Mouse (Mus musculus) stomach, embryonic 15.5 days (tissue): Measurements from ENCODE around the gene Olfr967. TPM values are rescaled to one million over a fixed set of nuclear protein-coding genes. Genes with fewer than 3 reads are reported as not detected.
"Not testable (repeated sequence)": the region's sequence is repeated elsewhere in the genome, so short reads cannot be mapped to it uniquely, and the experiment has no call there.

Source experiments
- ATAC-seq: fragments of 200-750 bp; cut with Nextera tagmentation; 2 replicates; pipeline ENCODE4 v1.8.0; 2017; ENCODE audit warnings: low read depth, moderate number of reproducible peaks, moderate TSS enrichment; ENCODE audit not compliant: insufficient read depth, low FRiP score
- H3K27ac ChIP-seq: fragments of 300-500 bp; sonication (generic); 2 replicates; pipeline ENCODE4 v1.5.1; 2015; ENCODE audit warnings: mild to moderate bottlenecking, inconsistent platforms
- H3K27me3 ChIP-seq: fragments of 300-500 bp; sonication (generic); replicated peaks from 2 replicates; pipeline ENCODE4 v1.6.1; 2015; ENCODE audit warnings: inconsistent platforms
- H3K36me3 ChIP-seq: fragments of 300-500 bp; sonication (generic); 2 replicates; pipeline ENCODE4 v1.6.1; 2015; ENCODE audit warnings: inconsistent platforms
- H3K4me1 ChIP-seq: fragments of 300-500 bp; sonication (generic); 2 replicates; pipeline ENCODE4 v1.6.1; 2015; ENCODE audit warnings: inconsistent platforms
- H3K4me2 ChIP-seq: fragments of 300-500 bp; sonication (generic); 2 replicates; pipeline ENCODE4 v1.6.1; 2015; ENCODE audit warnings: mild to moderate bottlenecking, inconsistent platforms
- H3K4me3 ChIP-seq: fragments of 300-500 bp; sonication (generic); replicated peaks from 2 replicates; pipeline ENCODE4 v1.5.1; 2015; ENCODE audit warnings: inconsistent platforms
- H3K9ac ChIP-seq: fragments of 300-500 bp; sonication (generic); 2 replicates; pipeline ENCODE4 v1.6.1; 2015; ENCODE audit warnings: inconsistent platforms
- H3K9me3 ChIP-seq: fragments of 300-500 bp; sonication (generic); 2 replicates; pipeline ENCODE4 v1.6.1; 2016; ENCODE audit warnings: inconsistent platforms
- WGBS: fragments of 180-500 bp; shearing (Covaris S2); methylation state at CpG from one replicate; pipeline ENCODE4 v1.1.7; 2015; 5-methylcytosine and 5-hydroxymethylcytosine counted together
- polyA plus RNA-seq: library from polyadenylated mRNA; unstranded; fragments of >200 nt; fragmentation: Nextera tagmentation; extraction: Ambion mirVana; gene quantifications from 2 replicates; pipeline ENCODE4 v1.2.1, GENCODE M21; 2015

Olfr967 gene
- polyA plus RNA-seq: not detected in 2 replicates

DNA sequence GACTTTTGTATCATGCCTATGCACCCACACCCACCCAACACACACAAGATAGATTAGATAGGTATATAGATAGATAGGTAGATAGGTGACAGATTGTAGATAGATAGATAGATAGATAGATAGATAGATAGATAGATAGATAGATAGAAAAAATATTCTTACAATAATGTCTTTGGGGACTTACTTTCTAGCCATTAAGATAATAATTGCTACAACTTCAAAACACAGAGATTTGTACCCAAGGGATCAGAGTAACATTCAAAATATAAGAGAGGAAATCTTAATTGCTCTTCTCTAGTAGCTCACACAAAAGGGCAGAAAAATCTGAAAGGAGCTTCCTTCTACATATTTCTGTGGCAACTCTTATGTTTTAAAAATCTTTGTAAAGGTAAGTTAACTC, at the start of gene Olfr967:
Olfr967 (plus strand) TSS at position 301 of the 400 bp plus-strand sequence.
- Histone ChIP-seq H3K9me3 (no peaks in the 10 kb centered on the region), H3K27ac (no peak within 1 kb of the TSS), H3K4me3 (no peak within 1 kb of the TSS), H3K4me1 (no peaks in the 10 kb centered on the region), H3K27me3 (no peaks in the 10 kb centered on the region), H3K4me2 (no peak within 1 kb of the TSS), H3K9ac (no peak within 1 kb of the TSS), H3K36me3 (no peaks in the 10 kb centered on the region)
- ATAC-seq: no peak

DNA sequence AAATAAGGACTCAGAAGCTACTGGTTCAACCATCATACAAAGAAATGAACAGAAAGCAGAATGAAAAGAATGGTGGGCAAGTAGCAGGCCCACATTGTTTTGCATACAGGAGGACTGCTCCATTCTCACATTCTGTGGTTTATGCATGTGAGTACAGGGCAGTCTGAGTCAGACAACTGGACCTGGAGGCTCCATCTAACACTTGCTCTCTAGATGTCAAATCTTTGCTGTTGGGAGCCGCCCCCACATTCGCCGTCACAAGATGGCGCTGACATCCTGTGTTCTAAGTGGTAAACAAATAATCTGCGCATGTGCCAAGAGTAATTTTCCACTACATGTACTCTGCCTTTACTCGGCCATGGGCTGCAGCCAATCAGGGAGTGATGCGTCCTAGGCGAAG, 44.9 kb upstream of the Olfr967 start:
- not testable (repeated sequence) for H3K9ac ChIP-seq, ATAC-seq, H3K27ac ChIP-seq, H3K27me3 ChIP-seq, H3K4me3 ChIP-seq, H3K4me1 ChIP-seq, H3K9me3 ChIP-seq, H3K4me2 ChIP-seq, H3K36me3 ChIP-seq
- 87% methylated on average over 8 of the region's 8 CpGs for WGBS

DNA sequence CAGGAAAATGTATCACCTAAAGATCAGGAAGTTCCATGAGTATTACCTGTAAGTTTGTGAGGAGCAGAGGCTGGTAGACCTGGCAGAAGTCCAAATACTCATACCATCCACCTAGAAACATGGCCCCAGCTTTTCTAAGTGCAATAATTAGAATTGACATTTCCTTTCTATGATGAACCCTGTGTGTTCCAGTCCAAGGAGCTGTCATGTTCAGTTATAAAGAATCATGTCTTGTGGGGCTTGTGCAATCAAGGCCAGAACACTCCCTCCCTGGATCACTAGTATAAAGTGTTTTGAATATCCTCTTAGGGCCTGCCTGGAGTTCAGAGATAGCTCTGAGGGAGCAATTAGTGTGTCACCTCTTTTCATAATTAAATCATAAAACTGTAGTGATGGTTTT, 39.0 kb upstream of the Olfr967 start, which contains the start of gene Olfr149:
Olfr149 (minus strand) TSS at position 101 of the 400 bp plus-strand sequence.
- no peak within 1 kb of the TSS for H3K9ac ChIP-seq
- no peak within 1 kb of the TSS for H3K4me2 ChIP-seq
- no peak for ATAC-seq
- H3K27ac ChIP-seq: no peak within 1 kb of the TSS
- no peaks in the 10 kb centered on the region for H3K36me3 ChIP-seq
- no peaks in the 10 kb centered on the region for H3K9me3 ChIP-seq
- no peaks in the 10 kb centered on the region for H3K4me1 ChIP-seq
- H3K27me3 ChIP-seq: no peaks in the 10 kb centered on the region
- no peak within 1 kb of the TSS for H3K4me3 ChIP-seq

DNA sequence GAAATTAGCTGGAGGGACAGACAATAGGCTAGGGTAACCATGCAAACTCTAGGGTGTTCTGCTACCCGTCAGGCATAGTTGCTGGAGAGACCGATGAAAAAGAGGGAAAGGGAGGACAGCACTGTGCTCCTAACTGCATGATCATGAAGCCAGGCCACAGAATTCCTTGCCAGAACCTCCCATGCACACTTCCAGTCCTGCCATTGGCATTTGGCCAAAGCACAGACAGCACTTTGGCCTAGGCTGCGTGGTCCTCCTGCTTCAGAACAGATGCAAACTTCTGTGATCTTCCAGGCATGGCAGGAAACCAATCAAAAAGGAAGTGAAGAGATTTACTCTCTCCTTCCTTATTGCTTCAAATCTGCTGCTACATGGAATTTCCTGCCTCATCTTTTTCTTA, 37.1 kb upstream of the Olfr967 start:
- Histone ChIP-seq H3K9ac (no peak overlapping the region), H3K4me1 (no peaks in the 10 kb centered on the region), H3K4me3 (no peak overlapping the region), H3K27ac (no peak overlapping the region), H3K4me2 (no peak overlapping the region), H3K27me3 (no peaks in the 10 kb centered on the region), H3K36me3 (no peaks in the 10 kb centered on the region), H3K9me3 (no peaks in the 10 kb centered on the region)
- WGBS: 60% methylated on average over 3 of the region's 3 CpGs
- peak; percentile 27; the same call in 1 of the 2 replicates for ATAC-seq

DNA sequence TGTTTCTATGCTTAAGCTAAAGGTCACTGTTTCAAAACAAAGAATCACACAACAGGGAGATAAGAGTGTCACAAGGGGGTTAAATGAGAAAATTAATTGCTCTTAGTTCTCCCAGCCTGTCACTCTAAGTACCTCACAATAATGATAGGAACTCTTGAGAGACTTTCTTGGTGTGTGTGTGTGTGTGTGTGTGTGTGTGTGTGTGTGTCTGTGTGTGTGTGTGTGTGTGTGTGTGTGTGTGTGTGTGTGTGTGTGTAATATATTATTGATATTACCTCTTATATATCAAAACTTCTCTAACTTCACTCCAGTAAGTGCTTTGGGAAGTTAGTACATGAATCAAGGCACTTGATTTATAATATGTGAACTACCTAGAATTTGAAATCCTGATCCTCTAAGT, 35.0 kb upstream of the Olfr967 start, which contains the start of gene Olfr965:
Olfr965 (plus strand) TSS at position 301 of the 400 bp plus-strand sequence.
- Histone ChIP-seq H3K4me1 (no peaks in the 10 kb centered on the region), H3K9ac (no peak within 1 kb of the TSS), H3K36me3 (no peaks in the 10 kb centered on the region), H3K4me3 (no peak within 1 kb of the TSS), H3K27me3 (no peaks in the 10 kb centered on the region), H3K4me2 (no peak within 1 kb of the TSS), H3K9me3 (no peaks in the 10 kb centered on the region), H3K27ac (no peak within 1 kb of the TSS)
- ATAC-seq: no peak

DNA sequence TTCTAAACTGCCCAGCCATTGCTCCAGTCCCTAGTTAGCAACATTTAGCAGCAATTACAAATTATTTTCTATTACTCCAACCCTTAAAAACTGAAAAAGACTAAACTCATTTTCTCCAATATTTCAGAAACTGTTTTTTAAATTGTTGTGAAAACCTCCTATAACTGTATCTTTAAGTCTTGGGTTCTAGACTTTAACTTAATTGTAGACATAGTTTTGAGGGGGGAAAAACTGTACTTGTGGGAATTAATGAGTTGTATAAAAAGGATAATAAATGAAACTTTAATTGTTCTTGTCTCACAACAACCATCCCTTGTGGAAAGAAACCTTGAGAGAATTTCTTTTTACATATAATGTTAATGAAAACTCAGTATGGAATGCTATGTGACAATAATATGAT, 15.4 kb upstream of the Olfr967 start, which contains the start of gene Olfr150:
Olfr150 (plus strand) TSS at position 301 of the 400 bp plus-strand sequence.
- Histone ChIP-seq H3K36me3 (no peaks in the 10 kb centered on the region), H3K9ac (no peak within 1 kb of the TSS), H3K27me3 (no peaks in the 10 kb centered on the region), H3K4me1 (no peaks in the 10 kb centered on the region), H3K9me3 (no peaks in the 10 kb centered on the region), H3K27ac (no peak within 1 kb of the TSS), H3K4me3 (no peak within 1 kb of the TSS), H3K4me2 (no peak within 1 kb of the TSS)
- ATAC-seq: no peak

DNA sequence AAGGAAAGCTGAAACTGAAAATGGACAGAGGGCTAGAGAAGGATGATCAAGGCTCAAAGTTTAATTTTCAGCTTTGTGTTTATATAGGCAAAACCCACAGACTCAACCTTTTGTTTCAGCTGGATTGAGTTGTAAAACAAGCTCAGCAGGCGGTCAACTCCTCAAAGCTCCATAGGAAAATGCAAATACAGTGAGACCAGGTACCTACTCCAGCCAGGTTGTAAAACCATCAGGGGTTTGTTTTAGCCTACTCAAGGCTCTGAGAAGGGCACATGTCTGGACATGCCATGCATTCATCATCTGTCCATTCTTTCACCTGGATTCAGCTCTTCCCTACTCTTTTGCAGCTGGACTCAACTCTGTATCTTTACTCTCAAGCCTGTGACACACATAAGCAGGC, 5.3 kb upstream of the Olfr967 start:
- H3K9me3 ChIP-seq: no peaks in the 10 kb centered on the region
- ATAC-seq: no peak
- no peak overlapping the region for H3K9ac ChIP-seq
- H3K27me3 ChIP-seq: no peaks in the 10 kb centered on the region
- H3K4me3 ChIP-seq: no peak overlapping the region
- no peak overlapping the region for H3K27ac ChIP-seq
- H3K4me1 ChIP-seq: no peaks in the 10 kb centered on the region
- H3K4me2 ChIP-seq: no peak overlapping the region
- WGBS: 79% methylated on average over 1 of the region's 1 CpGs
- H3K36me3 ChIP-seq: no peaks in the 10 kb centered on the region

DNA sequence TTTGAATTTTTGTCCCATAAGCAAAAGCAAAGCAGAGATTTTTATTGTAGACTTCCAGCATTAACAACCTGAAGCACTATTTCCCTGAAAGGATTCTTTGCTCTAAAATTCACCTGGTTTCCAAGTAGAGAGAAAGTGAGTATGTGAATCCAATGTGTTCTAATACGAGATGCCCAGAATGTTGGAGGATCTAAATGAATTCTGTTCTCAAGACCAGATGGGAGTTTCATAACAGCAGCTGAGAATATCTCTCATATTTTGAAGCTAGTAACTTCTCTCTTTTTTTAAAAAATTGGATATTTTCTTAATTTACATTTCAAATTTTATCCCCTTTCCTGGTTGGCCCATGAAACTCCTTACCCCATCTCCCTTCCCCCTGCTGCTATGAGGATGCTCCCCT, 379 bp downstream of the Olfr967 start:
- H3K4me1 ChIP-seq: no peaks in the 10 kb centered on the region
- ATAC-seq: no peak
- H3K9ac ChIP-seq: no peak overlapping the region
- no peak overlapping the region for H3K4me3 ChIP-seq
- 80% methylated on average over 1 of the region's 1 CpGs for WGBS
- H3K9me3 ChIP-seq: no peaks in the 10 kb centered on the region
- no peak overlapping the region for H3K27ac ChIP-seq
- H3K36me3 ChIP-seq: no peaks in the 10 kb centered on the region
- no peak overlapping the region for H3K4me2 ChIP-seq
- no peaks in the 10 kb centered on the region for H3K27me3 ChIP-seq

DNA sequence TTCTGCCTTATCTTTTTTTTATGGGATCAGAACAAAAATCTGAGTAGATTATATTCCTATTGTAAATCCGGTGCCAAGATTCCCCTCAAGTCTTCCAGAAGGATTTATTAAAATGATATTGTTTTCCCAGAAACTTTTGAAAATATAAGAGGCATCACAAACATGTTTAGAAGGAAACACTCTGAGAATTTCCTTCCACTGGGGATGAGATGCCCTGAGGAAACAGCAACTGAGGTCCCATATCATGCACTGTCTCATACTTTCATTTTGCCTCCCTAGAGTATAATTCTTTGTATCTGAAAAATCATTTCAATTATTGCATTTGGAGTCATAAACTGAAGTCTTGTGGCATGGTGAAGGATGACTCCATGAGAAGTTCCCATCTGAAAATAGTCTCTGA, 37.1 kb downstream of the Olfr967 start, which contains the start of gene Olfr968:
Olfr968 (minus strand) TSS at position 101 of the 400 bp plus-strand sequence.
- Histone ChIP-seq H3K4me3 (no peak within 1 kb of the TSS), H3K36me3 (no peaks in the 10 kb centered on the region), H3K4me1 (no peaks in the 10 kb centered on the region), H3K27ac (no peak within 1 kb of the TSS), H3K9ac (no peak within 1 kb of the TSS), H3K27me3 (no peaks in the 10 kb centered on the region), H3K4me2 (no peak within 1 kb of the TSS), H3K9me3 (no peaks in the 10 kb centered on the region)
- WGBS: 74% methylated on average over 1 of the region's 1 CpGs
- ATAC-seq: no peak

DNA sequence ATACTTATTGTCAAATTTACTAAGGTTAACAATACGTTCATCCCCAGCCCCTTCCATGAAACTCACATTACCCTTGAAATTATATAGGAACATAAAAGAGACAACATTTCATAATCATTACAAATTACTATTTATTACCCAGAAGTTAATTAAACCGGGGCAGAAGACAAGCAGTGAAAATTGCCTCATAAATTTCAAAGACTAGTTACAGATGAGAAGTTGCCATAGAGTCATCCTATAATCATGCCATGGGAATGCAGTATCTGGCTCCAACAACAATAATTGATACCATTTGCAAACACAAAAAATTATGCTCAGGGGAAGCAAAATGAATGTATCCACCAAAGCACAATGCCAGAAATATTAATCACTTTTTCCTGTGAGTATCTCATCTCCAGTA, 44.5 kb downstream of the Olfr967 start, which contains the start of gene Olfr969:
Olfr969 (plus strand) TSS at position 388 of the 400 bp plus-strand sequence.
- H3K4me3 ChIP-seq: no peak within 1 kb of the TSS
- 69% methylated on average over 2 of the region's 2 CpGs for WGBS
- H3K9me3 ChIP-seq: no peaks in the 10 kb centered on the region
- H3K27ac ChIP-seq: no peak within 1 kb of the TSS
- no peak within 1 kb of the TSS for H3K9ac ChIP-seq
- no peak for ATAC-seq
- H3K4me2 ChIP-seq: no peak within 1 kb of the TSS
- H3K36me3 ChIP-seq: no peaks in the 10 kb centered on the region
- H3K4me1 ChIP-seq: no peaks in the 10 kb centered on the region
- no peaks in the 10 kb centered on the region for H3K27me3 ChIP-seq

Other genes with a start within 250 kb of the Olfr967 start
- gene Olfr957, start 230.4 kb upstream of the Olfr967 start, polyA plus RNA-seq: not detected in 2 replicates
- gene Olfr958, start 192.2 kb upstream of the Olfr967 start, polyA plus RNA-seq: not detected in 2 replicates
- gene Olfr959, start 170.7 kb upstream of the Olfr967 start, polyA plus RNA-seq: not detected in 2 replicates
- 25.7 and 28.1 TPM in 2 replicates for gene AW551984, start 141.8 kb upstream of the Olfr967 start, polyA plus RNA-seq
- gene Olfr148, start 135.6 kb upstream of the Olfr967 start, polyA plus RNA-seq: not detected in 2 replicates
- not detected in 2 replicates for gene Olfr960, start 124.9 kb upstream of the Olfr967 start, polyA plus RNA-seq
- gene Olfr961, start 101.2 kb upstream of the Olfr967 start, polyA plus RNA-seq: not detected in 2 replicates
- not detected in 2 replicates for gene Olfr963, start 79.0 kb upstream of the Olfr967 start, polyA plus RNA-seq
- gene Olfr149, start 39.1 kb upstream of the Olfr967 start, polyA plus RNA-seq: not detected in 2 replicates
- gene Olfr965, start 34.9 kb upstream of the Olfr967 start, polyA plus RNA-seq: not detected in 2 replicates
- gene Olfr150, start 15.3 kb upstream of the Olfr967 start, polyA plus RNA-seq: not detected in 2 replicates
- gene Olfr968, start 37.0 kb downstream of the Olfr967 start, polyA plus RNA-seq: not detected in 2 replicates
- gene Olfr969, start 44.7 kb downstream of the Olfr967 start, polyA plus RNA-seq: not detected in 2 replicates
- not detected in 2 replicates for gene Olfr970, start 62.6 kb downstream of the Olfr967 start, polyA plus RNA-seq
- not detected in 2 replicates for gene Olfr971, start 90.6 kb downstream of the Olfr967 start, polyA plus RNA-seq
- not detected in 2 replicates for gene Olfr972, start 120.2 kb downstream of the Olfr967 start, polyA plus RNA-seq
- not detected in 2 replicates for gene Olfr229, start 161.1 kb downstream of the Olfr967 start, polyA plus RNA-seq
- gene Olfr974, start 191.3 kb downstream of the Olfr967 start, polyA plus RNA-seq: not detected in 2 replicates
- 0.04 TPM in 1 of 2 replicates, not detected in the other for gene Olfr975, start 205.8 kb downstream of the Olfr967 start, polyA plus RNA-seq
- not detected in 2 replicates for gene Olfr976, start 214.9 kb downstream of the Olfr967 start, polyA plus RNA-seq
- gene Olfr978, start 245.9 kb downstream of the Olfr967 start, polyA plus RNA-seq: not detected in 2 replicates